Mouse (Mus musculus) small intestine, adult 2 months (tissue): ENCODE data around the gene 4930512M02Rik.
"Not testable (repeated sequence)": the region's sequence is repeated elsewhere in the genome, so short reads cannot be mapped to it uniquely, and the experiment has no call there.

Source experiments
- CTCF ChIP-seq: fragments of 200-500 bp; IDR thresholded peaks from 2 replicates; pipeline ENCODE4 v1.5.1; 2012; ENCODE audit warnings: low read depth, mild to moderate bottlenecking, control low read depth, inconsistent platforms, low read length, moderate library complexity, mixed read lengths; ENCODE audit not compliant: insufficient replicate concordance, insufficient read length; ENCODE audit errors: extremely low read depth
- POLR2A ChIP-seq: fragments of 200-500 bp; IDR thresholded peaks from 2 replicates; pipeline ENCODE4 v1.6.1; 2012; ENCODE audit warnings: low read depth, mild to moderate bottlenecking, control low read depth, inconsistent platforms, low read length, moderate library complexity

- not testable (repeated sequence) for TF ChIP-seq CTCF, POLR2A
Measured at GRCm38 (mm10) chr11:11627735-11628134, at the start of gene 4930512M02Rik.
